Mouse (Mus musculus) heart, embryonic 16.5 days (tissue): Measurements from ENCODE around the gene Gpr18. TPM values are rescaled to one million over a fixed set of nuclear protein-coding genes. Genes with fewer than 3 reads are reported as not detected.

Experiments used
- ATAC-seq: fragments of 200-750 bp; cut with Nextera tagmentation; replicated peaks from 2 replicates; pipeline ENCODE4 v1.8.0; 2017; ENCODE audit warnings: moderate number of reproducible peaks; ENCODE audit not compliant: insufficient read depth, low FRiP score; ENCODE audit errors: extremely low read depth
- H3K27ac ChIP-seq: fragments of 300-500 bp; sonication (generic); 2 replicates; pipeline ENCODE4 v1.5.1; 2014; ENCODE audit warnings: mild to moderate bottlenecking, low read length, control low read depth, moderate library complexity
- H3K27me3 ChIP-seq: fragments of 300-500 bp; sonication (generic); 2 replicates; pipeline ENCODE4 v1.6.1; 2014; ENCODE audit warnings: low read length, mixed read lengths; ENCODE audit not compliant: control insufficient read depth, insufficient read depth
- H3K36me3 ChIP-seq: fragments of 300-500 bp; sonication (generic); 2 replicates; pipeline ENCODE4 v1.6.1; 2014; ENCODE audit not compliant: control insufficient read depth, insufficient read depth
- H3K4me1 ChIP-seq: fragments of 300-500 bp; sonication (generic); 2 replicates; pipeline ENCODE4 v1.6.1; 2014; ENCODE audit warnings: low read length, mixed read lengths; ENCODE audit not compliant: control insufficient read depth, insufficient read depth
- H3K4me2 ChIP-seq: fragments of 300-500 bp; sonication (generic); 2 replicates; pipeline ENCODE4 v1.6.1; 2014; ENCODE audit warnings: low read depth, mild to moderate bottlenecking, control low read depth, low read length
- H3K4me3 ChIP-seq: fragments of 300-500 bp; sonication (generic); 2 replicates; pipeline ENCODE4 v1.5.1; 2014; ENCODE audit warnings: mild to moderate bottlenecking, control low read depth, low read length
- H3K9ac ChIP-seq: fragments of 300-500 bp; sonication (generic); 2 replicates; pipeline ENCODE4 v1.6.1; 2014; ENCODE audit warnings: low read length, control low read depth
- H3K9me3 ChIP-seq: fragments of 300-500 bp; sonication (generic); replicated peaks from 2 replicates; pipeline ENCODE4 v1.6.1; 2016; ENCODE audit warnings: low read length; ENCODE audit not compliant: control insufficient read depth
- WGBS: fragments of 180-500 bp; shearing (Covaris S2); extraction: QIAGEN DNeasy Blood & Tissue Kit; methylation state at CpG from one replicate; pipeline ENCODE4 v1.1.7; 2014; 5-methylcytosine and 5-hydroxymethylcytosine counted together
- polyA plus RNA-seq: library from polyadenylated mRNA; unstranded; fragments of >200 nt; fragmentation: Nextera tagmentation; extraction: Ambion mirVana; gene quantifications from 2 replicates; pipeline ENCODE4 v1.2.1, GENCODE M21; 2015

Gene Gpr18
- polyA plus RNA-seq, 1 experiment from 2014 or later = 1.00 TPM

DNA sequence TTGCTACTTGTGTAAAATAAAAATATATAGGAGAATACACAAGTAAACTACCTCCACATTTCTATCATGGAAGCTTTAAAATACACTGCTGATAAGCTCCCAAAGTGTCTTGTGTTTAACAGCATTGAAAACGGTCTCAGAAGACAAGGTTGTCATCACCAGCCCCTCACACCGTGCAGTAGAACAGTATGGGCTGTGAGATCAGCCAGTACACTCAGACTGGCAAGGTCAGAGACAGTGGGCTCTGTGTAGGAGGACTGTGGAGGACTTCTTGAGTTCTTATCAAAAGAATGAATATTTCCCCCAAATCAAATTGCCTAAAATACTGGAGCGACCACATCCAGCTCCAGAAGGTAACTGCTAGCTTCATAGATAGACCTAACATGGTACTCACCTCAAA, 24.0 kb upstream of the Gpr18 start:
- ATAC-seq = peak; percentile 58; the same call in 1 of the 2 replicates

GRCm38 (mm10) chr14:121938256-121939191, 22.9 kb upstream of the Gpr18 start:
- Histone ChIP-seq H3K27me3 (no peaks in the 10 kb centered on the region), H3K4me1 (peaks cover 13% of the 10 kb centered on the region), H3K36me3 (peaks cover 7% of the 10 kb centered on the region; the same call in 1 of the 2 replicates), H3K4me3 (no peak overlapping the region), H3K4me2 (no peak overlapping the region), H3K9me3 (peaks cover 14% of the 10 kb centered on the region), H3K27ac (peak overlapping the region; percentile 37; the same call in 1 of the 2 replicates), H3K9ac (no peak overlapping the region)
- no peak; the same call in 1 of the 2 replicates for ATAC-seq
- 72% methylated on average over 11 of the region's 11 CpGs for WGBS

More for the DNA sequence above, 24.0 kb upstream of the Gpr18 start:
- Histone ChIP-seq H3K9ac (no peak overlapping the region), H3K9me3 (peaks cover 17% of the 10 kb centered on the region), H3K27me3 (no peaks in the 10 kb centered on the region), H3K4me3 (no peak overlapping the region), H3K27ac (no peak overlapping the region), H3K4me2 (no peak overlapping the region), H3K36me3 (peaks cover 5% of the 10 kb centered on the region; the same call in 1 of the 2 replicates), H3K4me1 (peaks cover 13% of the 10 kb centered on the region)
- WGBS = 36% methylated on average over 3 of the region's 3 CpGs

DNA sequence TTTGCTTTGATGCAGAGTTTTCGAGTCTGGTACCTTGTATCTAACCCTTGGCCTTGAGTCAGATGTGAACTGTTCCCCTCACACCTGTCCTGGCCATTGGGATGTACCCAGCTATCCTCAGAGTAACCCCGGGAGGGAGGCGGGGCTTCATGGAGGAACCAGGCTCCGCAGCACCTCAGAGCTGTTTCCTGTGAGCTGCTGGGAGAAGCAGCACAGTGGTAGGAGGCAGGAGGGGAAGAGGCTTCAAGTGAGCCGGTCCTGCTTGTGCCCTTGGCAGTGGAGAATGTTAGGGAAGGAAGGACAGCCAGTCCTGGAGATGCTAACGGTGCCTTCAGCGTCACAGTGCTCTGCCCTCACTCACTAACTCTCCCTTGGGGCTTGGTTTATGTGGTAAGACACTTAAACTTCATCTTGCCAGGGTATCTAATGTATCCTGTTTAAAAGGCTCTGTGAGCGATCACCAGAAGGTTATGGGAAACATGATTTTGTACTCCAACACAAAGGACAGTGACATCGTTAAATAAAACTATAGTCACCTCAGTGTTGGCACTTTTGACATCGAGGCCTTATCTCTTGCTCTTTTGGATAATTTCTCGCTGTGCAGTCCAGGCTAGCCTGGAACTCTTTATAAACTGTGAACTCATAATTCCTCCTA, 22.1 kb upstream of the Gpr18 start:
- Histone ChIP-seq H3K4me3 (no peak overlapping the region), H3K9me3 (peaks cover 14% of the 10 kb centered on the region), H3K27ac (peak overlapping the region; percentile 37; the same call in 1 of the 2 replicates), H3K4me2 (no peak overlapping the region), H3K27me3 (no peaks in the 10 kb centered on the region), H3K9ac (no peak overlapping the region), H3K4me1 (peaks cover 16% of the 10 kb centered on the region), H3K36me3 (peaks cover 7% of the 10 kb centered on the region; the same call in 1 of the 2 replicates)
- 64% methylated on average over 11 of the region's 11 CpGs for WGBS
- no peak for ATAC-seq

GRCm38 (mm10) chr14:121936856-121937255, 21.3 kb upstream of the Gpr18 start:
- 71% methylated on average over 8 of the region's 8 CpGs for WGBS
- Histone ChIP-seq H3K27me3 (no peaks in the 10 kb centered on the region), H3K4me1 (peaks cover 16% of the 10 kb centered on the region), H3K36me3 (peaks cover 7% of the 10 kb centered on the region; the same call in 1 of the 2 replicates), H3K9ac (no peak overlapping the region), H3K4me3 (no peak overlapping the region), H3K4me2 (no peak overlapping the region), H3K27ac (no peak overlapping the region), H3K9me3 (peaks cover 14% of the 10 kb centered on the region)
- ATAC-seq = no peak

DNA sequence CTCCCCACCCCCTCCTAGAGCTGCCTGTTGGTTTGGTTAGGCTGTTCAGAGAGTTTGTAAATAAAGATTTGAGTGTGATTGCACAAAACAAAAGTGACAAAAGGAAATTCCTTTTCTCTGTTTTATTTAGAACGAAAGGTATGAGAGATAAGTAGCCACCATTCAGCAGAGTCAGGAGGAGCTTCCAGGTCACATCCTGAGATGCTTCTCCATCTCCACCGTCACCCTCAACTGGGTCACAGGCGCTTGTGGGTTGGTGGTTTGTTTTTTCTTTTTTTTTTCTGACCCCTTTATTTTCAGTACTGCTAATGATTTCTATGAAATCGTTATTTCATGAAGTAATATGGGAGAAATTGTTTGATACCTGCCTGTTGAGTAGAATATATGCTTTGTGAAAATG, 20.8 kb upstream of the Gpr18 start:
- Histone ChIP-seq H3K4me2 (no peak overlapping the region), H3K9ac (no peak overlapping the region), H3K9me3 (peaks cover 14% of the 10 kb centered on the region), H3K27ac (no peak overlapping the region), H3K36me3 (peaks cover 7% of the 10 kb centered on the region; the same call in 1 of the 2 replicates), H3K4me1 (peaks cover 16% of the 10 kb centered on the region), H3K27me3 (no peaks in the 10 kb centered on the region), H3K4me3 (no peak overlapping the region)
- ATAC-seq = no peak
- 93% methylated on average over 4 of the region's 4 CpGs for WGBS

- Histone ChIP-seq H3K9me3 (peaks cover 14% of the 10 kb centered on the region), H3K27me3 (no peaks in the 10 kb centered on the region), H3K27ac (no peak overlapping the region), H3K9ac (no peak overlapping the region), H3K36me3 (peaks cover 7% of the 10 kb centered on the region; the same call in 1 of the 2 replicates), H3K4me1 (peaks cover 22% of the 10 kb centered on the region), H3K4me2 (no peak overlapping the region), H3K4me3 (no peak overlapping the region)
- 79% methylated on average over 5 of the region's 5 CpGs for WGBS
- ATAC-seq = no peak
Observed at GRCm38 (mm10) chr14:121934597-121934946, 19.0 kb upstream of the Gpr18 start.

DNA sequence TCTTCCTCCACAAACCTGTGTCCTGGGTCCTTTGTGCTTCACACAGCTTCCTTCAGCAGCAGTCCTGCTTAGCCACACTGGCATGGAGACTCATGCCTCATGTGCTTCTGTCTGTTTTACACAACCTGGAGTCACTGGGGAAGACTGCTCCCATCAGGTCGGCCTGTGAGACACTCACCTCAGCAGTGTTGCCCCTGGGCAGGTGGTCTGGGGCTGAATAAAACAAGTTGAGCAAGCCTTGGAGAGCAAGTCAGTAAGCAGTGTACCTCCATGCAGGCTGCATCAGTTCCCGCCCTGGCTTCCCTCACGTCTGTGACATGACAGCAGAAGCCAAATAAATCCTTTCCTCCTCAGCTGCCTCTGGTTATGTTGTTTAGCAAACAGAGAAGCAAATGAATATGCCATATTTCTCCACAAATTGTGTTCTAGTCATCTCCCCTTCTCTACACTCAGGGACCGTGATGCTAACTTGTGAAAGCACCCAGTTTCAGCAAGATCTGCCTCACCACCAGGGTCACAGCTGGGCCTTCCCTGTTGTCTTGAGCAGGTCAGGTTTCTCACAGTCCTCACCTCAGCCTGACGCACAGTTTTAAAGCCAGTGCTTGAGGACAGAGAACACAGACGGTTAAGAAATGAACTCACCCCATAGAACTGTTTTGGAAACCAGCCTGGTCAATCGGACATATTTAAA, 18.5 kb upstream of the Gpr18 start:
- Histone ChIP-seq H3K27ac (no peak overlapping the region), H3K36me3 (peaks cover 7% of the 10 kb centered on the region; the same call in 1 of the 2 replicates), H3K9me3 (peaks cover 14% of the 10 kb centered on the region), H3K4me1 (peaks cover 21% of the 10 kb centered on the region), H3K27me3 (no peaks in the 10 kb centered on the region), H3K9ac (no peak overlapping the region), H3K4me3 (no peak overlapping the region), H3K4me2 (no peak overlapping the region)
- no peak for ATAC-seq
- WGBS = 80% methylated on average over 7 of the region's 7 CpGs

DNA sequence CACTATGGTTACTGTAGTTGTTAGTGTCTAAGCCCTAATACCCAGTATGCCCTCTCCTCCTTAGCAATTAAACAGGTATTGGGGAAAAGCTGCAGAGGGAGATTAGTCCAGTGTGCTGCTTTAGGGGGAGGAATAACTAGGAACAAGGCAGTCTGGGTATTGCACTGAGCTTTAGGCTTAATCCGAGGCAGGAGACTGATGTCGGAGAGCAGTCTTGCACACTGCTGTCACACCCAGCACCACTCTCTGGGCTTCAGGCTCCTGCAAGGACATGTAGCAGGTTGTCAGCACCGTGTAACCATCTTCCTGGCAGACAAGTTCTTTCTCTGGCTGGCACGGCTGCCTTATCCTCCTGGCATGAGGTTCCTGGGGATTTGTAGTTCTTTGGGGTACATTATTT, 16.6 kb upstream of the Gpr18 start:
- no peak for ATAC-seq
- H3K9ac ChIP-seq = no peak overlapping the region
- H3K4me2 ChIP-seq = no peak overlapping the region
- 75% methylated on average over 4 of the region's 4 CpGs for WGBS
- H3K27me3 ChIP-seq = no peaks in the 10 kb centered on the region
- peaks cover 14% of the 10 kb centered on the region for H3K9me3 ChIP-seq
- no peak overlapping the region for H3K4me3 ChIP-seq
- peaks cover 7% of the 10 kb centered on the region; the same call in 1 of the 2 replicates for H3K36me3 ChIP-seq
- peaks cover 14% of the 10 kb centered on the region for H3K4me1 ChIP-seq
- no peak overlapping the region for H3K27ac ChIP-seq
